ENCODE assay signal across 10 mouse cellular contexts in the genomic region with DNA sequence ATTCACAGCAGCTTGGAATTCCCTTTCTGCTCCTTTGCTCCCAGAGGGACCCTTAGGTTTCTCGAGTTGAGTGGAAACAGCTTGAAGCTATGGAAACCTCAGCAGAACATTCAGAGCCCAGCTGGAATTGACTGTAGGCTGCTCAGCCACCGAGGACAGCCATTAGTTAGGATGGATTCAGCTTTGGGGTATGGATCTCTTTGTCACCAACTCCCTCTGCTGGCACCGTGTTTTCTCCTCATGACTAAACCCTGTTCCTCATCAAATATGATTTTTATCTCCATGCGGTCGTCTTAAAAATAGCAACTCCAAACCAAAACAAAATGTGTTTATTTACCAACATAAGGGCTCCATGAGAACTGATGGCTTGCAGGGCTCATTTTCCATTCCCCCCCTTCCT.
DNase-seq lines count a peak whose midpoint lies in the region; ATAC-seq and TF ChIP-seq lines count a peak whose summit lies in the region.
"Had no signal": no experiment of that assay in that cellular context is flagged by ENCODE, and none has a peak within 500 bp of the region (broad histone marks: within the 10 kb centered on the region; RNA-seq: fewer than 3 reads in every experiment).

No protein-coding gene starts in this region.

- peak; percentile 39 for DNase-seq in gastrocnemius, adult 2 months
- DNase-seq in gastrocnemius, adult 8-10 months (ENCODE audit: low spot score in 2 of 2), result no peak
- peak; percentile 55 for DNase-seq in adrenal gland, postnatal 10 days
- peak; percentile 39 to 63 for DNase-seq in kidney, postnatal 4 days
- DNase-seq in lung, postnatal 10 days, result peak; percentile 69
- DNase-seq in urinary bladder, postnatal 10 days (ENCODE audit: low spot score), result no peak
- no peak for DNase-seq in adipocyte (ENCODE audit: low spot score)
- DNase-seq: liver, embryonic 13.5 days had no signal

- H3K27ac ChIP-seq in gastrocnemius, adult 2 months, result no peak overlapping the region
- H3K27ac ChIP-seq: liver, embryonic 13.5 days had no signal

- intact Hi-C loops in gastrocnemius, adult 2 months (cut with DNase I), result loop anchor here (5.0 kb wide), 1 partner anchor 110 kb away; no protein-coding TSS in a partner anchor

- peak; percentile 37; the same call in 1 of the 2 replicates for TF ChIP-seq CTCF in gastrocnemius, adult 2 months (IDR thresholded peaks at IDR 0.05)

- H3K4me3 ChIP-seq in gastrocnemius, adult 2 months, result no peak overlapping the region
- H3K4me3 ChIP-seq: heart, embryonic 12.5 days; liver, embryonic 13.5 days had no signal

- no peak for ATAC-seq in granulocyte monocyte progenitor cell, adult 5-6 weeks (replicated peaks; ENCODE audit: poor library complexity, severe bottlenecking)

Comparison
In these comparisons a context has a peak if more than half of its experiments do, and no peak if none do; other contexts are left out.
1. DNase-seq: peak in gastrocnemius, adult 2 months (single experiment), adrenal gland, postnatal 10 days (single experiment), kidney, postnatal 4 days (2 of 2) and lung, postnatal 10 days (single experiment); none in gastrocnemius, adult 8-10 months (0 of 2), urinary bladder, postnatal 10 days (single experiment) and adipocyte (single experiment).